Mouse (Mus musculus) urinary bladder, postnatal 25 days (tissue): ENCODE measurements around the gene 4930404N11Rik.

Experiments used
- DNase-seq: peaks from one replicate; pipeline ENCODE4 v3.0.0; 2022; ENCODE audit warnings: low spot score

4930404N11Rik gene

GRCm38 (mm10) chr10:81327959-81328358 is 37.7 kb downstream of the 4930404N11Rik start:
- no peak for DNase-seq

GRCm38 (mm10) chr10:81326858-81327257 is 38.8 kb downstream of the 4930404N11Rik start:
- DNase-seq: no peak

- DNase-seq: no peak
Measured at GRCm38 (mm10) chr10:81325781-81326180, 39.8 kb downstream of the 4930404N11Rik start.

- DNase-seq: no peak
Measured at GRCm38 (mm10) chr10:81325176-81325575, 40.4 kb downstream of the 4930404N11Rik start.

GRCm38 (mm10) chr10:81323791-81324530 is 41.7 kb downstream of the 4930404N11Rik start:
- DNase-seq: no peak

- DNase-seq: no peak
Measured at GRCm38 (mm10) chr10:81323141-81323775, 42.4 kb downstream of the 4930404N11Rik start.

- no peak for DNase-seq
Measured at GRCm38 (mm10) chr10:81322444-81322843, 43.2 kb downstream of the 4930404N11Rik start.

GRCm38 (mm10) chr10:81321436-81321835 is 44.2 kb downstream of the 4930404N11Rik start:
- no peak for DNase-seq

- DNase-seq: peak; percentile 92
Measured at GRCm38 (mm10) chr10:81320550-81321347, 44.9 kb downstream of the 4930404N11Rik start, which contains the start of gene Cactin. Gene Cactin (plus strand): TSS chr10:81321103.

- peak; percentile 83 for DNase-seq
Measured at GRCm38 (mm10) chr10:81319741-81320549, 45.7 kb downstream of the 4930404N11Rik start.

- no peak for DNase-seq
Measured at GRCm38 (mm10) chr10:81319330-81319699, 46.3 kb downstream of the 4930404N11Rik start.

GRCm38 (mm10) chr10:81318589-81319329 is 46.9 kb downstream of the 4930404N11Rik start:
- DNase-seq: peak; percentile 31

GRCm38 (mm10) chr10:81317273-81317672 is 48.3 kb downstream of the 4930404N11Rik start:
- DNase-seq: peak; percentile 43

- no peak for DNase-seq
Measured at GRCm38 (mm10) chr10:81316338-81317060, 49.1 kb downstream of the 4930404N11Rik start.

GRCm38 (mm10) chr10:81315587-81315986 is 50.0 kb downstream of the 4930404N11Rik start:
- no peak for DNase-seq

- DNase-seq: no peak
Measured at GRCm38 (mm10) chr10:81314201-81314600, 51.4 kb downstream of the 4930404N11Rik start.

GRCm38 (mm10) chr10:81313581-81313980 is 52.0 kb downstream of the 4930404N11Rik start:
- DNase-seq: no peak
